Mouse (Mus musculus) kidney, embryonic 14.5 days (tissue): ENCODE results near the gene Cav1. TPM values are rescaled to one million over a fixed set of nuclear protein-coding genes. Genes with fewer than 3 reads are reported as not detected.

Experiments
- ATAC-seq: fragments of 200-750 bp; cut with Nextera tagmentation; 2 replicates; pipeline ENCODE4 v1.8.0; 2017; ENCODE audit warnings: moderate number of reproducible peaks, mild to moderate bottlenecking, moderate TSS enrichment, moderate library complexity; ENCODE audit not compliant: low FRiP score, low TSS enrichment
- H3K27ac ChIP-seq: fragments of 300-500 bp; sonication (generic); 2 replicates; pipeline ENCODE4 v1.5.1; 2014; ENCODE audit warnings: low read depth, mild to moderate bottlenecking, low read length, moderate library complexity, mixed read lengths
- H3K27me3 ChIP-seq: fragments of 300-500 bp; sonication (generic); 2 replicates; pipeline ENCODE4 v1.6.1; 2014; ENCODE audit warnings: mild to moderate bottlenecking, low read length; ENCODE audit not compliant: control insufficient read depth, insufficient read depth
- H3K36me3 ChIP-seq: fragments of 300-500 bp; sonication (generic); 2 replicates; pipeline ENCODE4 v1.6.1; 2014; ENCODE audit warnings: low read length, mixed read lengths; ENCODE audit not compliant: control insufficient read depth, insufficient read depth
- H3K4me1 ChIP-seq: fragments of 300-500 bp; sonication (generic); 2 replicates; pipeline ENCODE4 v1.6.1; 2014; ENCODE audit warnings: low read length, mixed read lengths; ENCODE audit not compliant: control insufficient read depth, insufficient read depth
- H3K4me2 ChIP-seq: fragments of 300-500 bp; sonication (generic); replicated peaks from 2 replicates; pipeline ENCODE4 v1.6.1; 2014; ENCODE audit warnings: low read depth, mild to moderate bottlenecking, low read length
- H3K4me3 ChIP-seq: fragments of 300-500 bp; sonication (generic); 2 replicates; pipeline ENCODE4 v1.5.1; 2014; ENCODE audit warnings: mild to moderate bottlenecking, low read length
- H3K9ac ChIP-seq: fragments of 300-500 bp; sonication (generic); 2 replicates; pipeline ENCODE4 v1.6.1; 2014; ENCODE audit warnings: low read depth, mild to moderate bottlenecking, low read length, moderate library complexity
- H3K9me3 ChIP-seq: fragments of 300-500 bp; sonication (generic); 2 replicates; pipeline ENCODE4 v1.6.1; 2016; ENCODE audit warnings: low read length; ENCODE audit not compliant: control insufficient read depth
- WGBS: fragments of 180-500 bp; shearing (Covaris S2); extraction: QIAGEN DNeasy Blood & Tissue Kit; methylation state at CpG from one replicate; pipeline ENCODE4 v1.1.7; 2014; 5-methylcytosine and 5-hydroxymethylcytosine counted together
- polyA plus RNA-seq: library from polyadenylated mRNA; unstranded; fragments of >200 nt; fragmentation: Nextera tagmentation; extraction: Ambion mirVana; gene quantifications from 2 replicates; pipeline ENCODE4 v1.2.1, GENCODE M21; 2014

Gene Cav1
- polyA plus RNA-seq, 1 experiment from 2014 or later: 52.9 TPM

DNA sequence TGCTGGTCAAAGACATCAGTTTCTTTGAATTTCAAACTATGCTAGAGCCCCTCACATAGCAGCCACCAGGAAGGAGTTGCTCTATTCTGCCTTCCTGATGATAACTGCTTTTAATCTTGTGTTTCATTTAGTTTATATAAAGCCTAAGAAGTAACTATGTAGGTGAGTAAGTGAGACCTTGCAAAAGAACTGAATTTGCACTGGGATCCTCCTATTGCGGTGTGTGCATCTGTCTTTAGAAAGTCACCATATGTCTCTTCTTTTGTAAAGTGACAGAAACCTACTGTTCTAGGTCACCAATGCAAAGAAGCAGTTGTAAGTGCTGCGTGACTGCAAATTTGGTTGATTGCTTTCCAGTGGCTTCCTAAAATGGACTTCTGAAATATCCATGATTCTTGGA lies 31.6 kb downstream of the Cav1 start:
- Histone ChIP-seq H3K9me3 (no peaks in the 10 kb centered on the region), H3K4me3 (no peak overlapping the region), H3K9ac (no peak overlapping the region), H3K4me1 (no peaks in the 10 kb centered on the region), H3K27ac (no peak overlapping the region), H3K27me3 (no peaks in the 10 kb centered on the region), H3K36me3 (no peaks in the 10 kb centered on the region), H3K4me2 (no peak overlapping the region)
- 85% methylated on average over 2 of the region's 2 CpGs for WGBS
- no peak for ATAC-seq

DNA sequence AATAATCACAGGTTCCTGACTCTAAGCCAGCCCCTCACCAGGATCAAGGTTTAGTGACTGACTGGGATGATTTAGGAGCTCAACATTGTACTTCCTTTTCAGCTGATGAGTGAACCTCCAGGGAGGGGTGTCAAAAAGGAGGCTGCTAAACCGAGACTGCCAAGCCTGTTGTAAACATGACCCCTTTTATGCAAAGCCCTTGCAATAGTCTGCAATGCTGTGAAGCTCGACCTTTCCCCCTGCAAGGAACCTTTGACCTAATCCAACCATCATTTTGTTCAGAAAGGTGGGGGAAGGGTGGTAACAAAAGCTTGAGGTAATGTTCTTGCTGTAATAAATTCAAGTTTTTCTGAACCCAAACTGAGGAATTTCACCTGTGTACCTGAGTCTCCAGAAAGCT lies 34.3 kb downstream of the Cav1 start:
- H3K36me3 ChIP-seq: no peaks in the 10 kb centered on the region
- H3K9me3 ChIP-seq: no peaks in the 10 kb centered on the region
- no peak for ATAC-seq
- H3K9ac ChIP-seq: no peak overlapping the region
- no peaks in the 10 kb centered on the region for H3K27me3 ChIP-seq
- no peak overlapping the region for H3K4me3 ChIP-seq
- no peaks in the 10 kb centered on the region for H3K4me1 ChIP-seq
- H3K27ac ChIP-seq: no peak overlapping the region
- WGBS: 8% methylated on average over 2 of the region's 2 CpGs
- H3K4me2 ChIP-seq: no peak overlapping the region

DNA sequence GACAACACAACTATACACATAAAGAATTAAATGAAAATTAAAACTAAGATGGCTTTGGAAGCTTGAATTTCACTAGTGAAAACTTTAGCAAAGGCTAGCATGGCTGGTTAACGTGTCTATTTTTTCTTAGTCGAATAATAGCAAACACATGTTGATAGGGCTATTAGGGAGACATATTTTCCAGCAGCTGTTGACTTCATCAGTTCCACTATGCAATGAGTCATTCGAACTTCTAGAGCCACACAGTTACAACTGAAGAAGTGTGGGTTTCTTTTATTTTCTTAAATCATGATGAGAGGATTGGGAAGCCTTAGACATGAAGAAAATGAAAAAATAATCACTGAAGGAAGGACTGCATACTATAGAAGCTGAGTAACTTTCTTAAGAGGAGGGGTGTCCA lies 41.9 kb downstream of the Cav1 start:
- no peaks in the 10 kb centered on the region for H3K9me3 ChIP-seq
- no peak overlapping the region for H3K4me3 ChIP-seq
- H3K36me3 ChIP-seq: no peaks in the 10 kb centered on the region
- no peak for ATAC-seq
- 86% methylated on average over 3 of the region's 3 CpGs for WGBS
- no peaks in the 10 kb centered on the region for H3K27me3 ChIP-seq
- no peak overlapping the region for H3K4me2 ChIP-seq
- H3K9ac ChIP-seq: no peak overlapping the region
- H3K4me1 ChIP-seq: no peaks in the 10 kb centered on the region
- H3K27ac ChIP-seq: no peak overlapping the region

DNA sequence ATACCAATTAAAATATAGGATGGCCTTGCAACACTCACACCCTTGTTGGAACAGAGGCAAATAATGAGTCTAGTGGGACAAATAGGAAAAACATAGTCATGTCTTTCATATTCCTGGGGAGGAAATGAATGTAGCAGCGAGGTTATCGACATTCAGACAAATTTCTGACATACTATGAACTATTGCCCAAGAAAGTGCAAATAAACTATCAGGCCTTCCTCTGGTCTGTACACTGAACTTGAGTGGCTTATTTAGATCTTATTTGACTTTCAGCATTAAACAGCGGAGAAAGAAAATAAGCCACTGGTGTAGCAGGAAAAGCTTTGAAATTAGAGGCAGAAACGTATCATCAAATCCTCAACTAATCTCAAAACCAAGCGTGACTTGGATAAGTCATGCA lies 44.7 kb downstream of the Cav1 start:
- Histone ChIP-seq H3K9me3 (no peaks in the 10 kb centered on the region), H3K36me3 (no peaks in the 10 kb centered on the region), H3K27me3 (no peaks in the 10 kb centered on the region), H3K4me2 (no peak overlapping the region), H3K4me3 (no peak overlapping the region), H3K4me1 (no peaks in the 10 kb centered on the region), H3K9ac (no peak overlapping the region), H3K27ac (no peak overlapping the region)
- 77% methylated on average over 5 of the region's 5 CpGs for WGBS
- ATAC-seq: no peak

GRCm38 (mm10) chr6:17358896-17359690 lies 53.0 kb downstream of the Cav1 start:
- 16% methylated on average over 6 of the region's 6 CpGs for WGBS
- Histone ChIP-seq H3K4me1 (no peaks in the 10 kb centered on the region), H3K4me3 (no peak overlapping the region), H3K9ac (no peak overlapping the region), H3K27me3 (no peaks in the 10 kb centered on the region), H3K4me2 (no peak overlapping the region), H3K27ac (no peak overlapping the region), H3K36me3 (no peaks in the 10 kb centered on the region), H3K9me3 (no peaks in the 10 kb centered on the region)
- no peak for ATAC-seq

DNA sequence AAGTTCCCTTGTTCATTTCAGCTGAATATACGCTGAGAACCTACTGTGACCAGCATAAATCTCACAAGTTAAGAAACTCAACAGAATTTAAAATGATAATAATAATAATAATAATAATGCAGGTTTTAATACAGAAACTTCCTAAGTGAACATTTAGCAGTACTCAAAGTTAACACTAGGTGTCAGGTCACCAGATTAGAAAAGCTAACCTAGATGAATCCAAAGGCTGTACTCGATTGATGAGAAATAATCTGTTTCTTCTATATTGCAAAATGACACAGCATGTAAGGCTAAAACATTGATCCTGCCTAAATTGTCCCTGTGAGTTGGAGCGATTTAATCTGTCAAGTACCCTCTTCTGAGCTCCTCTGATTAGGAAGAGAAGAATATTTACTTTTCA lies 56.6 kb downstream of the Cav1 start:
- Histone ChIP-seq H3K27me3 (no peaks in the 10 kb centered on the region), H3K4me1 (no peaks in the 10 kb centered on the region), H3K27ac (no peak overlapping the region), H3K36me3 (no peaks in the 10 kb centered on the region), H3K9me3 (no peaks in the 10 kb centered on the region), H3K4me3 (no peak overlapping the region), H3K9ac (no peak overlapping the region), H3K4me2 (no peak overlapping the region)
- 50% methylated on average over 3 of the region's 3 CpGs for WGBS
- no peak for ATAC-seq

- Histone ChIP-seq H3K27me3 (no peaks in the 10 kb centered on the region), H3K27ac (no peak overlapping the region), H3K9me3 (no peaks in the 10 kb centered on the region), H3K36me3 (no peaks in the 10 kb centered on the region), H3K9ac (no peak overlapping the region), H3K4me3 (no peak overlapping the region), H3K4me1 (no peaks in the 10 kb centered on the region), H3K4me2 (no peak overlapping the region)
- 87% methylated on average over 17 of the region's 17 CpGs for WGBS
- no peak for ATAC-seq
Measured at GRCm38 (mm10) chr6:17363446-17364179, 57.5 kb downstream of the Cav1 start.

GRCm38 (mm10) chr6:17374326-17374725 lies 68.2 kb downstream of the Cav1 start:
- Histone ChIP-seq H3K9me3 (no peaks in the 10 kb centered on the region), H3K9ac (no peak overlapping the region), H3K4me1 (no peaks in the 10 kb centered on the region), H3K4me2 (no peak overlapping the region), H3K4me3 (no peak overlapping the region), H3K27ac (no peak overlapping the region), H3K36me3 (no peaks in the 10 kb centered on the region), H3K27me3 (no peaks in the 10 kb centered on the region)
- no peak for ATAC-seq
- 89% methylated on average over 5 of the region's 5 CpGs for WGBS

DNA sequence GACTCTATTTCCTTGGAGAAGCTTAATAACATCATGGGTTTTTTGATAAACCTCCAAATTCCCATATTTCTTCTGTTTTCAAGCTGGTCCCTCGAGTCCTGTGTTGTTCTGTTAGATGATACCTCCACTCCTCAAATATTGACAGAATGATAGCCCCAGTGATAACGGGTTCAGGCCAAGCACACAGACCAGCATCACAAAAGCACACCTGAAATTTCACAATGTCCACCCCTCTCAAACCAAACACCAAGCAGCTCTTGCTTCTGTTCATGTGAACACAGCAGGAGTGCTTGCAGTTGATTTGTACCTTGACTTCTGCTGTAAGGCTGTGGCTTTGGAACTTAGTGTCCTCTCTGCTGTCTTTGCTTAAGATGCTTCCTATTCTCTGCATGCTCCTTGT lies 71.2 kb downstream of the Cav1 start:
- no peaks in the 10 kb centered on the region for H3K36me3 ChIP-seq
- no peaks in the 10 kb centered on the region for H3K9me3 ChIP-seq
- no peak overlapping the region for H3K4me3 ChIP-seq
- whole genome bisulfite sequencing: 68% methylated on average over 2 of the region's 2 CpGs
- H3K27me3 ChIP-seq: no peaks in the 10 kb centered on the region
- no peak for ATAC-seq
- no peak overlapping the region for H3K9ac ChIP-seq
- H3K27ac ChIP-seq: no peak overlapping the region
- no peaks in the 10 kb centered on the region for H3K4me1 ChIP-seq
- H3K4me2 ChIP-seq: no peak overlapping the region
